Mouse (Mus musculus): ENCODE measurements around the gene Cd2ap.
"Not testable (repeated sequence)": the region's sequence is repeated elsewhere in the genome, so short reads cannot be mapped to it uniquely, and the experiment has no call there.

- not testable (repeated sequence) for TF ChIP-seq POLR2A (IDR thresholded peaks at IDR 0.05; ENCODE audit: borderline replicate concordance, insufficient read depth, low read length); CTCF (IDR thresholded peaks at IDR 0.05; ENCODE audit: borderline replicate concordance, insufficient read depth, low read depth, low read length)
Observed at GRCm38 (mm10) chr17:42906456-42906855, 30.0 kb upstream of the Cd2ap start.

All from cerebellum, adult 2 months (tissue).